Mouse (Mus musculus) olfactory bulb, adult 2 months (tissue): ENCODE results near the gene D130052B06Rik.

Experiments
- CTCF ChIP-seq: fragments of 200-500 bp; IDR thresholded peaks from 2 replicates; pipeline ENCODE4 v1.5.1; 2012; ENCODE audit warnings: low read depth, mild to moderate bottlenecking, low read length, moderate library complexity; ENCODE audit not compliant: insufficient read depth
- POLR2A ChIP-seq: fragments of 200-500 bp; IDR thresholded peaks from 2 replicates; pipeline ENCODE4 v1.6.1; 2012; ENCODE audit warnings: mild to moderate bottlenecking, low read depth, low read length, moderate library complexity; ENCODE audit not compliant: insufficient read depth

DNA sequence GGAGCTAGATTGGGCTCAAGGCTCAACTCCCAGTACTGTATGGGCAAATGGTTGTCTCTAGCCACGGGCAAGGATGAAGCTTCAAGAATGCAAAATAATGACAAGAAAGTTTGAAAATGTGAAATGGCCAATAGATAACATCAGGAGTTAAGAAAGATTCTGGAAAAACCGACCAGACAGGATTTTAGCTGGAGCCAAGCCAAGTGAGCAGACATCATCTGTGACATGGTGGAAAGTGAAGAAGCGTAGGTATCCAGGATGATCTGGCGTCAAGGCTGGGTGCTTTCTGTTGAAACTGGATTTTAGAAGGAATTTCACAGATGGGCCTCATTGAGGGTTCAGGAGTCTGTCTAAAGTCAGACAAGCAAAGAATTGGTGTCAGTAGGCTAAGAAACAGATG, at the start of gene D130052B06Rik:
- TF ChIP-seq POLR2A (no peak), CTCF (no peak)
